ENCODE assay signal across 8 mouse cellular contexts in genomic region chr3:35933405-35933777, GRCm38 (mm10). TPM values are rescaled to one million over a fixed set of nuclear protein-coding genes. Genes with fewer than 3 reads are reported as not detected.
DNase-seq lines count a peak whose midpoint lies in the region; ATAC-seq and TF ChIP-seq lines count a peak whose summit lies in the region.

No protein-coding gene starts in this region.

- peak overlapping the region; percentile 94 for H3K27ac ChIP-seq in hindbrain, postnatal 0 days
- peak overlapping the region; percentile 96 for H3K27ac ChIP-seq in lung, postnatal 0 days (ENCODE audit: low read length)

- peak; percentile 37 for ATAC-seq in erythroblast, adult 5-6 weeks (replicated peaks; ENCODE audit: low FRiP score, poor library complexity, severe bottlenecking)
- ATAC-seq in hindbrain, postnatal 0 days: peak; percentile 75
- peak; percentile 34 for ATAC-seq in lung, postnatal 0 days

- 1% methylated on average over 14 of the region's 14 CpGs for WGBS in hindbrain, postnatal 0 days
- WGBS in lung, postnatal 0 days: 0% methylated on average over 14 of the region's 14 CpGs

- peak overlapping the region; percentile 79 for H3K4me2 ChIP-seq in hindbrain, postnatal 0 days (ENCODE audit: low read depth, low read length)
- H3K4me2 ChIP-seq in lung, postnatal 0 days (replicated peaks; ENCODE audit: low read depth, low read length): peak overlapping the region; percentile 85

- H3K4me3 ChIP-seq in hindbrain, postnatal 0 days (ENCODE audit: low read length): peak overlapping the region; percentile 97
- peak overlapping the region; percentile 88 for H3K4me3 ChIP-seq in lung, postnatal 0 days (ENCODE audit: low read depth, low read length)

- no peak for TF ChIP-seq EP300 in lung, postnatal 0 days (IDR thresholded peaks at IDR 0.05)

- H3K27me3 ChIP-seq in hindbrain, postnatal 0 days (ENCODE audit: insufficient read depth, low read length): no peaks in the 10 kb centered on the region
- no peaks in the 10 kb centered on the region for H3K27me3 ChIP-seq in lung, postnatal 0 days (replicated peaks; ENCODE audit: insufficient read depth, low read length)

- no peaks in the 10 kb centered on the region for H3K36me3 ChIP-seq in hindbrain, postnatal 0 days (ENCODE audit: insufficient read depth, low read length)
- H3K36me3 ChIP-seq in lung, postnatal 0 days (ENCODE audit: insufficient read depth, low read length): no peaks in the 10 kb centered on the region

- TF ChIP-seq CTCF in hindbrain, postnatal 0 days (IDR thresholded peaks at IDR 0.05; ENCODE audit: low read depth): no peak
- TF ChIP-seq CTCF in lung, postnatal 0 days (IDR thresholded peaks at IDR 0.05): no peak

- DNase-seq in ovary, postnatal 14 days (ENCODE audit: low spot score): peak; percentile 15
- DNase-seq in ovary, postnatal 10 days (ENCODE audit: low spot score): no peak
- DNase-seq in T-cell, adult 2 months (ENCODE audit: low spot score): peak; percentile 66
- DNase-seq in hindbrain, postnatal 0 days (ENCODE audit: low spot score): peak; percentile 71
- peak; percentile 68 for DNase-seq in lung, postnatal 0 days (ENCODE audit: low spot score)
- peak; percentile 74 for DNase-seq in retina, postnatal 1 day
- DNase-seq in gastrocnemius, adult 8-10 months (ENCODE audit: low spot score in 2 of 2): no peak

- H3K9me3 ChIP-seq in hindbrain, postnatal 0 days (ENCODE audit: low read length): no peaks in the 10 kb centered on the region
- no peaks in the 10 kb centered on the region for H3K9me3 ChIP-seq in lung, postnatal 0 days (ENCODE audit: low read length)

- H3K9ac ChIP-seq in hindbrain, postnatal 0 days (replicated peaks; ENCODE audit: low read length): peak overlapping the region; percentile 97
- peak overlapping the region; percentile 91 for H3K9ac ChIP-seq in lung, postnatal 0 days (replicated peaks; ENCODE audit: low read depth)

- peaks cover 7% of the 10 kb centered on the region; the same call in 1 of the 2 replicates for H3K4me1 ChIP-seq in hindbrain, postnatal 0 days (ENCODE audit: insufficient read depth, low read length)
- H3K4me1 ChIP-seq in lung, postnatal 0 days (ENCODE audit: insufficient read depth, low read depth, low read length): peaks cover 17% of the 10 kb centered on the region

RNA-seq across cellular contexts. Expression of gene Dcun1d1, which starts 3.9 kb away (rescaled TPM):
- 237 and 278 TPM in 2 replicates for total RNA-seq in erythroblast, adult 5-6 weeks (2015; ENCODE audit: low replicate concordance)
- 289 and 306 TPM in 2 replicates for total RNA-seq in erythroblast, adult 5-6 weeks (2017; ENCODE audit: low replicate concordance)
- total RNA-seq in hindbrain, postnatal 0 days (2014; rRNA removed): 36.6 and 37.0 TPM in 2 replicates
- polyA plus RNA-seq in hindbrain, postnatal 0 days (2015; fragmentation: Nextera tagmentation; extraction: Ambion mirVana): 107 and 110 TPM in 2 replicates
- polyA plus RNA-seq in lung, postnatal 0 days (2015; fragmentation: Nextera tagmentation; extraction: Ambion mirVana): 78.1 and 84.8 TPM in 2 replicates
- 10 to 100 TPM; 83.7 to 88.8 (median 84.8) TPM for total RNA-seq in gastrocnemius, adult 8-10 months (2022)

Comparison
In these comparisons a context has a peak if more than half of its experiments do, and no peak if none do; other contexts are left out.
1. DNase-seq: peak in ovary, postnatal 14 days (single experiment), T-cell, adult 2 months (single experiment), hindbrain, postnatal 0 days (single experiment), lung, postnatal 0 days (single experiment) and retina, postnatal 1 day (single experiment); none in ovary, postnatal 10 days (single experiment) and gastrocnemius, adult 8-10 months (0 of 2).
2. Peak in every context shown above with its lines, with median percentiles within 50 percentile points of each other: ATAC-seq.